Mouse (Mus musculus) thymus, adult 2 months (tissue): ENCODE measurements around the gene Popdc2. TPM values are rescaled to one million over a fixed set of nuclear protein-coding genes. Genes with fewer than 3 reads are reported as not detected.

Experiments
- DNase-seq: peaks from one replicate; pipeline ENCODE4 v3.0.0; 2021
- H3K27ac ChIP-seq: fragments of 200-500 bp; 2 replicates; pipeline ENCODE4 v1.5.1; 2012; ENCODE audit warnings: low read length, control low read depth; ENCODE audit not compliant: control insufficient read depth, insufficient read depth
- H3K27me3 ChIP-seq: fragments of 200-500 bp; 2 replicates; pipeline ENCODE4 v1.6.1; 2012; ENCODE audit warnings: mild to moderate bottlenecking, low read length, moderate library complexity, mixed read lengths; ENCODE audit not compliant: control insufficient read depth, insufficient read depth
- H3K36me3 ChIP-seq: fragments of 200-500 bp; 2 replicates; pipeline ENCODE4 v1.6.1; 2012; ENCODE audit warnings: mild to moderate bottlenecking, low read length, moderate library complexity; ENCODE audit not compliant: control insufficient read depth, insufficient read depth
- H3K4me1 ChIP-seq: fragments of 200-500 bp; replicated peaks from 2 replicates; pipeline ENCODE4 v1.6.1; 2012; ENCODE audit warnings: low read length; ENCODE audit not compliant: control insufficient read depth, insufficient read depth
- H3K4me3 ChIP-seq: fragments of 200-500 bp; 2 replicates; pipeline ENCODE4 v1.5.1; 2012; ENCODE audit warnings: mild to moderate bottlenecking, low read length, control low read depth, moderate library complexity; ENCODE audit not compliant: control insufficient read depth, insufficient read depth
- CTCF ChIP-seq: fragments of 200-500 bp; IDR thresholded peaks from 2 replicates; pipeline ENCODE4 v1.5.1; 2012; ENCODE audit warnings: mild to moderate bottlenecking, control low read depth, low read length, moderate library complexity, borderline replicate concordance; ENCODE audit not compliant: control insufficient read depth, poor library complexity, insufficient read depth; ENCODE audit errors: extremely low read depth
- POLR2A ChIP-seq: fragments of 200-500 bp; IDR thresholded peaks from 2 replicates; pipeline ENCODE4 v1.6.1; 2012; ENCODE audit warnings: mild to moderate bottlenecking, low read length, control low read depth, moderate library complexity; ENCODE audit not compliant: control insufficient read depth, poor library complexity, insufficient read depth; ENCODE audit errors: extremely low read depth
- WGBS: fragments of 180-500 bp; shearing (Covaris S2); methylation state at CpG from one replicate; pipeline ENCODE4 v1.1.7; 2018; 5-methylcytosine and 5-hydroxymethylcytosine counted together
- polyA plus RNA-seq: library from polyadenylated mRNA; depleted of rRNA; stranded (reverse); fragments of >200 nt; gene quantifications from 2 replicates; pipeline ENCODE4 v1.2.3, GENCODE M21; 2012; rRNA removed

The Popdc2 gene
- 3.1 and 33.2 TPM in 2 replicates for polyA plus RNA-seq

DNA sequence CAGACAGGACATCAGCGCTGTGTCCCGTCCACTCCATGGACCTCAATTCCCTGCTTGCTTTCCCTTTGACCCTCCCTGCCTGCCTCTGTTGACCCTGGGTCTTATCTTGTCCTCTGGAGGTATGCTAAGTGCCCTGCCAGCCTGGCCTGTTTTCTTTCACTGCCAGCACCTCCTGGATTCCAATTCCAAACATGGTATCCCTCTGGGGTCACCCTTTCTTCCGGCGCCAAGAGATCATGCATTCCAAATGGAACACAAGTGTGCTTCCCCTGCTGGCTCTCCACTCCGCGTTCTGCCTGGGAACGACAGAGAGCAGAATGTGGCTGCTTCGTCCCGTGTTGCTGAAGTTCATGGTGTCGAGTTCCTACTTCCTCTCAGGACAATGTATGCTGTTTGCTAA is at the start of gene Popdc2:
Gene Popdc2, plus strand, starts transcription at position 277 of the 400 bp plus-strand sequence.
- Histone ChIP-seq H3K4me1 (no peaks in the 10 kb centered on the region; the same call in 1 of the 2 replicates), H3K27ac (no peak within 1 kb of the TSS), H3K4me3 (no peak within 1 kb of the TSS), H3K36me3 (no peaks in the 10 kb centered on the region), H3K27me3 (no peaks in the 10 kb centered on the region)
- DNase-seq: no peak
- no peak for TF ChIP-seq POLR2A
- TF ChIP-seq CTCF: no peak
- WGBS: 84% methylated on average over 10 of the region's 10 CpGs

DNA sequence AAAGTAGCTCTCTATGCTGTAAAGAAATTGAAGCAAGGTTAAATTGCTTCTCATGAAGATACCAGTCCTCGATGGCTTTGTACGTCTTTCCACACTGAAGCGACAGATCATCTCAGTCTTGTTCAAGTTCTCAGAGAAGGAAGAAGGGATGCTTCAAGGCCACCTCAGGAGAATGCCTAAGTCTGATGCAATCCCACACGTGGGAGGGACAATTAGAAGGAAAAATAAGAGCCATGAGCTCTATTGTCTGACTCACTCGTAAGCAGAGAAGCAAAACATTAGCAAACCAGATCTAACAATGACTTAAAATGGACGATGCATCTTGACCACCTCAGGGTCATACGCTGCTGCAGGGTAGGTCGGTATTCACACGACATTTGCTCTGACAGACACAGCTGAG is 43.5 kb upstream of the Popdc2 start:
- DNase-seq: no peak
- H3K27ac ChIP-seq: no peak overlapping the region
- no peak overlapping the region for H3K4me3 ChIP-seq
- 85% methylated on average over 9 of the region's 9 CpGs for WGBS
- no peaks in the 10 kb centered on the region for H3K27me3 ChIP-seq
- no peak for TF ChIP-seq POLR2A
- TF ChIP-seq CTCF: no peak
- H3K36me3 ChIP-seq: no peaks in the 10 kb centered on the region
- no peaks in the 10 kb centered on the region; the same call in 1 of the 2 replicates for H3K4me1 ChIP-seq

DNA sequence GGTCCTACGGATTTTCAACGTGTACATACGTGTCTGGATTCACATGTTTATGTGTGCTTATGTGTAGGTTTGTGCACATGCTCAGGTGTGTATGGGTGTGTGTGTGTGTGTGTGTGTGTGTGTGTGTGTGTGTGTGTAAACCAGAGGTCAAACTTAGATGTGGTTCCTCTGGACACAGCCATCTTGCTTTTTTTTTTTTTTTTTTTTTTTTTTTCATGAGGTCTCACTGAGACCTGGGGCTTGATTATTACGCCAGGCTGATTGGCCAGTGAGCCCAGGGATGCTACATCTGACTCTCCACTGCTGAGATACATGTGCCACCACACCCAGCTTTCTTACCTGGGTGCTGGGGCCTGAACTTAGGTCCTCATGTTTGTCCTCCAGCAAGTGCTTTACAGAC is 42.9 kb upstream of the Popdc2 start:
- H3K27ac ChIP-seq: no peak overlapping the region
- TF ChIP-seq POLR2A: no peak
- no peak for TF ChIP-seq CTCF
- WGBS: 96% methylated on average over 4 of the region's 4 CpGs

DNA sequence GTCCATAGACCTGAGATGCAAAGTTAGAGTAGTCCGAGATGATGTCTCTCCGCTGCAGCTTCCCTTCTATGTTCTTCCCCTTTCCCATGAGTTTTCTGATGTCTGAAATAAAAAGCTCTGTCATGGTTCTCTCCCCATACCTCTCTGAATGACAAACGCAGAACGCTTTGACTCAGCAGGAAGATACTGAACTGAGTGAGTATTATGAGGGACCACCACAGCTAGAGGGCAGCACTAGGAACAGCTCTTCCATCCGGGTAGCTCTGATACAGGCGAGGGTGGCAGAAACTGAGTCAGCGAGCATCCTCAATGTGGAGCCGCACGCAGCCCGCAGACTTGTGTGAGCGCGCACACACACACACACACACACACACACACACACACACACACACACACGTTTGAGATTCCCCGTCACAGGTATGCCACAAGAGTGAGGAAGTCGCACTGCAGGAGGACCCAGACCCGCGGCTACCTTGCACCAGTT is 40.5 kb upstream of the Popdc2 start:
- WGBS: 24% methylated on average over 17 of the region's 17 CpGs
- no peak overlapping the region for H3K27ac ChIP-seq

More for the DNA sequence above, 42.9 kb upstream of the Popdc2 start:
- no peak for DNase-seq
- no peaks in the 10 kb centered on the region for H3K36me3 ChIP-seq
- no peak overlapping the region for H3K4me3 ChIP-seq
- no peaks in the 10 kb centered on the region for H3K27me3 ChIP-seq
- H3K4me1 ChIP-seq: no peaks in the 10 kb centered on the region; the same call in 1 of the 2 replicates

DNA sequence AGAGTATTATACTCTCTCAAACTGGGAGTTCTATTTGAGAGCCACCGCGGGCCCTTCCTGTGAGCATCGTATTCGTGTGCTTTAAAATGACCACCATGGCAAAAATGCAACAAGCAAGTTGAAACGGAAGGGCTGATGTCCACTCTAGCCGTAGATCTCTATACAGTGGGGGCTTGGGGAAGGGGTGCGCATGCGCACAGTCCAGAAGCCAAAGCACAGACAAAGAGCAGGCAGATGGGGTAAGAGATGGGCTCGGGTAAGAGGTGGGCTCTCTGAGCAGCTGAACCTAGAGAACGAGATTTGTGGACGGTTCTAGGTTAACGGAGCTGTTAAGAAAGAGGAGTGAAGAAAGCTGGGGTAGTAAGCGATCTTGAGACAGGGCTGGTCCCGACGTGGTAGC is 37.7 kb upstream of the Popdc2 start:
- H3K4me1 ChIP-seq: no peaks in the 10 kb centered on the region; the same call in 1 of the 2 replicates
- no peaks in the 10 kb centered on the region for H3K27me3 ChIP-seq
- no peak for TF ChIP-seq POLR2A
- H3K36me3 ChIP-seq: no peaks in the 10 kb centered on the region
- H3K27ac ChIP-seq: no peak overlapping the region
- DNase-seq: no peak
- no peak overlapping the region for H3K4me3 ChIP-seq
- WGBS: 93% methylated on average over 15 of the region's 15 CpGs

More for the DNA sequence above, 40.5 kb upstream of the Popdc2 start:
- Histone ChIP-seq H3K4me1 (no peaks in the 10 kb centered on the region; the same call in 1 of the 2 replicates), H3K4me3 (no peak overlapping the region), H3K27me3 (no peaks in the 10 kb centered on the region), H3K36me3 (no peaks in the 10 kb centered on the region)
- peak; percentile 67; the same call in 1 of the 2 replicates for TF ChIP-seq CTCF
- TF ChIP-seq POLR2A: no peak
- DNase-seq: peak; percentile 58

DNA sequence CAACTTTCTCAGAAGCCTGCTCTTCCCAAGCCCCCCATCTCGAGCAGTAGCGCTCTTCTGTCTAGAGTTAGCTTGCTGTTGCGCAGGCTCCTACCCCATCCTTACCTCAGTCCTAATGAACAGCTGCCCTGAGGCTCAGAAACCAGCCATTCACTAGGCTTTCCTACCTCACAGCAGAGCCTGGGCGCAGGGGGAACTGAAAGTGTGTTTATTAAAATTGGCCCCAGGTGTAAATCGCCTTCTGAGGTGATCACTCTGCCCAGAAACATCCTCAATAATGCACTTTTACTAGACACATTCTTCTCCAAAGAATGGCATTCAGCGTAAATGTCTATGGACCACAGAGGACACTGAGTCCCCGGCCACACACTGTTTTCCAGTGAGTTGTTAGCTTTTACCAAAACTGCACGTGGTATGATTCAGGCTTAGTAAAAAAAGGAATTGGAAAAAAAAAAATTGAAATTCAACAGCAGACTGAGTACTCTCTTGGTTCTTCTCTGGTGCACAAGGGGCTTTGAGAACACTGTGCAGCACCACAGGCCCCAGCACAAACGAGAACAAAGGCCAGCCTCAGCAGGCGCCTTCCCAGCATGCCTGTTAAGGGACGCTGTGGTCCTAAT is 35.1 kb upstream of the Popdc2 start:
- Histone ChIP-seq H3K4me3 (no peak overlapping the region), H3K36me3 (no peaks in the 10 kb centered on the region), H3K27ac (no peak overlapping the region), H3K4me1 (no peaks in the 10 kb centered on the region), H3K27me3 (no peaks in the 10 kb centered on the region)
- no peak for DNase-seq
- WGBS: 92% methylated on average over 11 of the region's 11 CpGs
- TF ChIP-seq CTCF (no peak), POLR2A (no peak)
